Mouse (Mus musculus) kidney, adult 9 months (tissue): ENCODE measurements around the gene Cstf3.

Source experiments
- DNase-seq: peaks from one replicate; pipeline ENCODE4 v3.0.0; 2022

Cstf3 gene

DNA sequence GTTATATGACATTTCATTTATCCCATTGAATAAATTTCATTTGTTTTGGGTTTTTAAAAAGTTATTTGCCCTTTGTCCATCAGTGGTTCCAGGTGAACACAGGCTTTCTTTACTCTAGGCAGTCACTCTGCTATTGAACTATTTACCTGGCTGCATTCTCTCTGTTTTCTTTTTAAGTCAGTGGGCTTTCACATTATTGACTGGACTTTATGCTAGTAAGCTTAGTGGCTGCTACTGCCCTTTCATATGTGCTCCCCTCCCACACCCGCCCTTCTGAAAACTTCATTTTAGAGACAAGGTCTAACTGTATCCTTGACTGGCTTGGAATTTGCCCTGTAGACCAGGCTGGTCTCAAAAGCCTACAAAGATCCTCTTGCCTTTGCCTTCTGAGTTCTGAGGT is 15.2 kb downstream of the Cstf3 start:
- peak; percentile 45 for DNase-seq

DNA sequence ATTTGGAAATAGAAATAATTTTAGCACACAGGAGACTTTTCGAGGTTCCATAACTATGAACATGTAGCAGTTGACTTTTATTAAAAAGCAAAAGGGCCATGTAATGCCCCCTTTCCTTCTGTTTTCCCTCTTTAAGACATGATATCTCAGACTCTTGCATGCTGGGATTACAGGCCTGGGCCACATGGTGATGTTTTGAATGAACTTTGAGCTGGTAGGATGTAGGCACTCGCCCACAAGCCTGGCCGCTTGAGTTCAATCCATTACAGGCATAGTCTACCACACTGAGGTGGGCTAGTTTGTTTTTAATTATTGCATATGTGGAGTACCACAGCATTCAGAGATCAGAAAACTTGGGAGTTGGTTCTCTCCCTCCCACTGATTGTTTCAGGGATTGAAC is 24.5 kb downstream of the Cstf3 start:
- DNase-seq, result no peak

DNA sequence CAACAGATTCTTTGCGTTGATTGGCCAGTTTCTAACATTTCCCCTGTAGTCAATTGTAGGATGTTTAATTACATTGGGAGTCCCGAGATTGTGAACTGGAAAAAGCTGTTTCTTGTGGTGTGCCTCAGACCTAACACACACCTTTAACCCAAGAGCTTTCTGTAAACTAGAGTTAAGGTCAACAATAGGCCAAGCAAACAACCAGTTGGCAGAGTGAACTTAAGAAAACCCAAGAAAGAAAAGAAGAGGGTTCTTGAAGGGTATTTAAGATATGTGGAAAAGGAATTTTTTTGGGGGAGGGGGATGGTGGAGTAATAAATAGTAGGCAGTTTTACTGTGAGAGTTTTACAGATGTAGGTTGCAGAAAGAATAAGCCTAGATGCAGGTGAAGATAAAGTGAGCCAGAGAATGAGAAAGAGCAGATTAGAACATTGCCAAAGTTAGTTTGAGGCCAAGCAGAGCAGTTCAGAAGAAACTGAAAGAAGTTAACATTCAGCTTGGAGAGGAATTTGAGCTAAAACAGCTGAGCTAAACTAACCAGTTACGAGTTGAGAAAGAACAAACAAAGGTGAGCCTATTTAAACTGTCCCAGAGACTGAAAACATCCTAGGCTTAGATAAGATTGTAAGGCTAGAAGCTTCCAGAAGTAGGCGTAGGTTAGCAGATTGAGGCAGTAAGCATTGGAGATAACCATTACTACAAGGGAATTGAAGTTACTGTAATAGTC is 25.8 kb downstream of the Cstf3 start:
- DNase-seq, result no peak

DNA sequence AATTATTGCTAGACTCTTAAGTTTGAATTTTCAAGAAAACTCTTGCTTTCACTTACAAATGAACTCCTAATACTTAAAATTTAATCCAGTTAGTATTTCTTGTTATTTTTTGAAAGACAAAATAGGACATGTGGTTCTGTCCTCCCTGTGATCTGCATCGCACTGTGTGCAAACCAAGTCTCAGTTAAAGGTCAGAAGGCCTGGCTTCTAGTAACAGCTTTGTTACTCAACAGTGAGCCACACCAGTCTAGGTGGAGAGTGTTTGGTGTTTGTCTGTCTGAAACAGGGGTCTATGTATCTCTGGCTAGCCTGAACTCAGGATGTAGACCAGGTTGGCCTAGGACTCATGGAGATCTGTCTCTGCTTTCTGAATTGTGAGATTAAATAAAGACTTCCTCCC is 68.3 kb downstream of the Cstf3 start:
- no peak for DNase-seq

DNA sequence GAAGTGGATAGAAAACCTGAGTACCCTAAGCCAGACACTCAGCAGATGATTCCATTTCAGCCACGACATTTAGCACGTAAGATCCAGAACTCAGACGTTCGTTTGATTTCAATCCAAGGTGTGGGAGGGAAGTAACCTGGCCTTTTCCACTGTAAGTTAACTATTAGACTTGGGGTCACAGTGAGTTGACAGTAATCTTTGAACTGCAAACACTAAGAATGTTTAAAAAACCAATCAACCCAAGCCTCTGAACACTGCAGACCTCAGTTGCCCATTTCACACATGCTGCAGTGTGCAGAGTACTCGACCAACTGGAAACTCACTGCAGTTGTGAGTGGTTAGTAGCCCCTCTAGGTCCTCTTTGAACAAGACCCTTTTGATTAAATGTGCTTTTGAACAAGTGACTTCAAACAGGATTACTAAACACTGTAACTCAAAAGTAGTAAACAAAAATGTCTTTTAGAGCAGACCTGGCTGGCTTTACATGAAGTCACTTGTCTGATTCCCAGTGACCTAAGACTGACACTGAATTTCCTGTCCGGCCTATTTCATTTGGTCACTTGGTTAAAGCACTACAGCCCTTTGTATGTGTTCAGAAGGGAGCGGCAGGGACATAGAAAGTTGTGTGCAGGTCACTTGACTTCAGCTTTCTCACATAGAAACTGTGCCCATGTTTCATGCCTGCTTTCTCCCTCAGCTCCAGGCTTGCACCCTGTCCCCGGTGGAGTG is 73.2 kb downstream of the Cstf3 start:
- peak; percentile 89 for DNase-seq

DNA sequence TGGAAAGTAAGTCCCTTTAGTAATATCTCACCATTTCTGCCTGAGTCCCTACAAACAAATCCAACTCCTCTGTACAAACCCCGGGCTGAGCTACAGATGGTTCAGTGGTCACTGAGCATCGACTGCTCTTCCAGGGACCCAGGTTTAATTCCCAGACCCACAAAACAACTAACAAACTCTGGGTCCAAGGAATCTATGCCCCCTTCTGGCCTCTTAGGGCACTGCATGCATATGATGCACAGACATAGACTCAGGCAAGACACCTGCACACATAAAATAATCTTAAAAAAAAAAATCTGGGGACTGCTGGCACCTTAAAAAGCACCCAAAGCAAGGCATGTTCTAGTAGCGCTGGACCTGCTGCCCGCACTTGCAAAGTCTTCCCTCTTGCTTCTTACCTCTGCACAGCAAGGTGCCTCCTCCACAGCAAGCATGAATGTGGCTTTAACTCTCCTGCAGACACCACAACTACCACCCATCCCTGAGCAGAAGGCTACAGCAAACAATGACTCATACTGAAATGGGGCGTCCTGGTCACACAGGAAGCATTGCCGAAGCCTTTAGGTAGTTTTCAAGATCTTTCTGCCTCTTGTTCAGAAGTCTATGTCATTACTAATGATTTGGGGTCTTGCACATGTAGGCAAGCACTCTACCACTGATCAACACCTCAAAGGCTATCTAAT is 78.9 kb downstream of the Cstf3 start:
- no peak for DNase-seq

DNA sequence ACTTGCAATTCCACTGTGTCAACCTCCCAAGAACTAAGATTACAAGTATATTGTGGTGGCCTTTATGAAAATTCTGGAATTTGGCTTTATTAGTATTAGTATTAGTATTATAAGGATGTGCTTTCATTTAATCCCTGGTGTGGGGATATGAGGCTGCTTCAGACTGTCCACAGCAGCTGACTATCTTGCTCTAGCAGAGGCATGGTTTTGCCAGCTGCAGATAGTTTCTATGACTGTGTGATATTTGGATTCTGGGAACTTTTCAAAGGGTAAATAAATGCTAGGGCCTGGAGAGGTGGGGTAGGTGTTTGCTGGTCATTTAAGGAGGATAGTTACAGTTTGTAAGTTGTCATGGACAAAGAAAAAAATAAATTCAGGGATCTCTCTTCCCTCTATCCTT is 81.4 kb downstream of the Cstf3 start:
- DNase-seq, result no peak

DNA sequence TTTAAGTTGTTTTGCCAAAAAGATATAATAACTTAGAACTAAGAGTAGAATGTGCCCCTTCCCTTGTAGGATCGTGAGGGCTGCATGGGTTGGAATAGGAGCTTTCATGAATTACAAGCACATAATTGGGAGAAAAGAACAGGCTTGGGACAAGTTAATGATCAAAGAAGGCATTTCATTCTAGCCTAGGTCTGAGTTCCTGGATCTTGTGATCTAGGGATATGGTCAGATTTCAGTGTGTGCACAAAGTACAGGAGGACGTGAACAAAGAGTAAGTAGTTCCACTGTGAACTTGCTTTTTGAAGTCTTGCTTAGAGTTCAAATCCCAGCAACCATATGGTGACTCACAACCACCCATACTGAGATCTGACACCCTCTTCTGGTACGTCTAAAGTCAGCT is 87.0 kb downstream of the Cstf3 start:
- peak; percentile 58 for DNase-seq

DNA sequence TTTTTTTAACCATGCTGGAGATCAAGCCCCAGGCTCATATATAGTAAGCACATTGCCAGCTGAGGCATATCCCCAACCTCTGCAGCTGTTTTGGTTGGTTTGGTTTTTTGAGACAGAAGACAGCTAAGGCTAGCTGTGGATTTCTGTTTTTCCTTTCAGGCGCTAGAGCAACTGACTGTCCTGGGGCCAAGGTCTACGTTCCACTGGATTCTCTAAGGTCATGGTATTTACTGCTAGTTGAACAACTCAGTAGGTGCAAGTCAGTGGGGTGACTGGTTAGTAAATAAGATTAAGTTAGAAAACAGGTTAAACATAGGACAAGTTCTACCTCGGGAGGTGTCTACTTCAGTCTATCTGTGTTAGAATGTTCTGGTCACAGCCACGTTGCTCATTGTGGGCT is 94.4 kb downstream of the Cstf3 start:
- DNase-seq, result peak; percentile 67

DNA sequence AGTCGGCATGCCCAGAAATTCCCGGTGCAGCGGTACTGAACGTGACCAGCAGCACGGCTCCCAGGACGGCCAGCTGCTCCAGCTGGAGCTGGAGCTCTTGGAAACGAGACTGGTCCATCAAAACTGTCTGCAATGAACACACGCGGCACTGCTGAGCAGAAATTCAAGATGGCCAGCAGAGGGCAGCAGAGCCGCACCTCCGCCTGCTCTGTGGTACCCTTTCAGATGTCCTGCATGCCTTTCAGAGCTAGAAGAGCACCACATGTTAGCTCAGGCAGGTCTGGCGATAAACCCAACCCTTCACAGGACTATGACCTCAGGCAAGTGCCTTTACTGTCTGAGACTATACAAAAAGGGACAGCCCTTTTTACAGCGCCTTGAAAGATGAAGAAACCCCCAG is 95.1 kb downstream of the Cstf3 start:
- peak; percentile 80 for DNase-seq

DNA sequence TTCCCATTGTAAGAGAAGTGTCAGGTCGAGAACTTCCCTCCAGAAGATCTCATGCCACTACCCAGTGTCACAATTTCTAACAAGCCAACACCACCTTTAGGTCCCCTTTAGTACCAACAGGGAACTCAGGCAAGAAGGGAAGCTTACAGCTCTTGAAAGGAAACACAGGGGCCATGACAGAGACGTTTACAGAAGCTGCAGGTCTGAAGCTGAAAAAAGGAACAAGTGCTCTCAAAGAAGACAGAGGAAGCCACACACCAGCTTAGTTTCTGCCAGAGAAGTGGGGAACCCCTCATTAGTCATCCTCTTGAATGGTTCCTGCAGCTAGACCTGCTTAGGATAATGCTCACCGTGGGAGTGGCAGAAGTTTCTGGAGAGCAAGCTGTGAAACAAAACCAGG is 96.9 kb downstream of the Cstf3 start:
- DNase-seq, result no peak

DNA sequence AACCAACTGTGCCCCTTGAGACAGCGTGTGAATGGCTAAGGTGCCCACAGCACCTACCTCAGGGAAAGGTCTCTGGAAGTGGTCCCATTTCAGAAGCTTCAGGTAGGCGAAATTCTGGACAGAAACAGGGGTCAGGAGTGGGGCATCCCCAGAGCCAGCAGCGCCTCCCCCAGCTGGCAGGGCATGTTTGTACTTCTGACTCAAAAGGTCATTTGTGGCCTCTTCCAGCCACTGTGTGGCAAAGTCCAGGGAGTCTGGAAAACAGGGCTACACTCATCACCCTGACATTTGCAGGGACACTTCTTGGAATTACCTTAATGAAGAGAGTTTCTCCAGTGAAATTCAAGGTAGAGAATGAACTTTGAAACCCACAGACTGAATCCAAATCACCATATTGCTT is 98.0 kb downstream of the Cstf3 start:
- DNase-seq, result peak; percentile 69

DNA sequence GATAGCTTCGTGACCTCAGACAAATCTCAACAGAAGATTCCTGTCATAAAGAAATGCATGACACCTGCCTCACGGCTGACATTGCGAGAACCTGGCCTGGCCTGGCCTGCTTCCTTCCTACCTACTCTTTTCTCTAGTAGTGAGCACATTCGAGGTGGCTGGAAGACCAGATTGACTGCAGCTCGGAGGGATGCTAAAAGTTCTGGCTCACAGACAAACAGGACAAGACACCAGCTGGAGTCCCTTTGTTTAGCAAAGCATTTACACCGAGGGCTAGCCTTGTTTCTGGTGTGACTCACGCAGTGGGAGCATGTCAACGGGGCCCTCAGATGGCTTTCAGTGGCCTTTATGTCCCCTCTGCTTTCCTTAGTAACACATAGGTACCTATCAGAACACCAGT is 98.4 kb downstream of the Cstf3 start:
- no peak for DNase-seq

DNA sequence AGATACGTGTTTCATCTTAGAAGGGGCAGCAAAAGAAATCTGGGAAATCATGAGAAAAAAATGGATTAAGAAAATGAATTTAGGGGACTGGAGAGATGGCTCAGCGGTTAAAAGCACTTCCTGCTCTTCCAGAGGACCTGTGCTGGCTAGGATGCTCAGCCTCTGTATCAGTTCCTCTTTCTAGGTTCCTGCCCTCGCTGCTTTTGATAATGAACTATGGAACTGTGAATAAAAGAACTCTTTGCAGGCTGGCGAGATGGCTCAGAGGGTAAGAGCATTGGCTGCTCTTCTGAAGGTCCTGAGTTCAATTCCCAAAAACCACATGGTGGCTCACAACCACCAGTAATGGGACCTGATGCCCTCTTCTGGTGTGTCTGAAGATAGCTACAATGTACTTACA is 100.4 kb downstream of the Cstf3 start:
- DNase-seq, result no peak

DNA sequence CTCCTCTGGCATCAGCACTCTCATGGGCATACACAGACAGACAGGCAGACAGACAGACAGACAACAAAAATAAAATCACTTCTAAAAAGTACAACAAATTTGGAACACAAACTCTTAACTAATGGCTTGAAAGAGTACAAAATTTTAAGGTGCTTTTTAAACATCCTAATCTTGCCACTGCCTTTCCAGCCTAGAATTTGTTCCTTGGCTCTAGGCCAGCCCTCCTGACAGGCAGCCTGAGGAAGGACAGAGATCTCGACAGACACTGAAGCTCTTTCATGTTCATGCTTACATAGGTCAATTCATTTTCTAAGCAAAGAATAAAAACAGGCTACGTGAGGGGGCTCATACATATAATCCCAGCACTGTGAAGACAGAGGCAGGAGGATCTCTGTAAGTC is 102.2 kb downstream of the Cstf3 start:
- DNase-seq, result no peak

DNA sequence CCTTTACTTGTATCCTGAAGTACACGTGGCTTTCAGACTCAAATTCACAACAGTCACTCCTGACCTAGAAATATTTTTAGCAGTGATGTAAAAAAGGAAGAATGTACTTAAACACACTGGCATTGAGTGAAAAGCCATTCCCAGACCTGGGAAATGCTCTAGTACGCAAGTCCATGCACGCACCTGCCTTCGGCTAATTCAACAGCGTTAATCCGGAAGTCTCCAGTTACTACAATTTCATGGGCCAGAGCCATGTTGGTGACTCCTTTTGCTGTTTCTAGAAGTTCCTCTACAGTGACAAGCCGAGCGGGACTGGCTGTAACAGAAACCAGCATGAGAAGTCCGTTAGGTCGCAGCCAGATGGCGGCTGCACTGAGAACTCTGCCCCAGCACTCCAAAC is 109.3 kb downstream of the Cstf3 start:
- DNase-seq, result no peak

DNA sequence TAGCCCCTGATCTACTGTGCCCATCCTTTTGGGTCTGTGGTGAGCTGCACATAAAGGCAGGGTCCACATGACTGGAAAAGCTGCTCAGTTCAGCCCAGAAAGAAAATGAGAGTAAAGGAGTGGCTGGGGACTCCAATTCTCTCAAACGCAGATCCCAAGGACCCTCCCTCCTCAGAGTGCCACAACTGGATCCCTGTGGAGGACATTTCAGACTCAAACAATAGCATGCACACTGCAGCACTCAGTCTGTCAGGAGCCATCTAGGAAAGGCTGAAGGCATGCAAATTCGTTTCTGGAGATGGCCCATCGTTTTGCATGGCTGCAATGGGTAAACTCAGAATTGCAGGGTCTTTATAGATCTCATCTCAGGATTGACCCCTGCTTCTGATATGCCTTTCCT is 112.8 kb downstream of the Cstf3 start:
- DNase-seq, result no peak

DNA sequence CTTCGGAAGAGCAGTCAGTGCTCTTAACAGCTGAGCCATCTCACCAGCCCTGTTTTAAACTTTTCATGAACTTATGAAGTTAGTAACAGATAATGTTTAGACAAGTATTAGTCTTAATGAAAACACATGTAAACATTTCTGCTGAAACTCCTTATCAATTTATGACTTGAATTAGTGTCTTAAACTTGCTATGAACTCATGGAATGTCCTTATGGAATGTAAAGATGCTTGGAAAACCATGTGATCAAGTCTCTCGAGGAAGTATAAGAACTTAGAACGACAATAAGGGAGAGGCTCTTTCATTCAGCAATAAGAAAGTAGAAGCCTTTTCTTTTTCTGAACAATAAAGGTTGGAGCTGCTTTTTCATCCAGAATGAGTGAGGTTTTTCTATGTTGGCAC is 114.0 kb downstream of the Cstf3 start:
- DNase-seq, result no peak

DNA sequence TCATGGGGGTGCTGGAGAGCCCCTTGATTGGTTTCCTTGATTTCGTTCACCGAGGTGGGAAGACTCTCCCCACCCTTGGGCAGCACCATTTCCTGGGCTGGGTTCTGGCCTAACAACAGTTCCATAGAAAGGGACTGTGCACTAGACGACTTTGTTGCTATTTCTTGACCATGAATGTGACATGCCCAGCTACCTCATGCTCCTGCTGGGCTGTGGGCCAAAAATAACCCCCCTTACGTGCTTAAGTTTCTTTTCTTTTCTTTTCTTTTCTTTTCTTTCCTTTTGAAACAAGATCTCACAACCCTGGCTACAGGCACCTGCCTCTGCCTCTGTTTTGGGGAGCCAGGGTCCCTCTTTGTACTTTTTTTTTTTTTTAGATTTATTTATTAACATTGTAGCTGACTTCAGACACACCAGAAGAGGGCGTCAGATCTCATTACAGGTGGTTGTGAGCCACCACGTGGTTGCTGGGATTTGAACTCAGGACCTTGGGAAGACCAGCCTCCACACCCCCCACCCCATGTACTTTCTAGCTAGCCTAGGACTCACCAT is 119.5 kb downstream of the Cstf3 start:
- no peak for DNase-seq

DNA sequence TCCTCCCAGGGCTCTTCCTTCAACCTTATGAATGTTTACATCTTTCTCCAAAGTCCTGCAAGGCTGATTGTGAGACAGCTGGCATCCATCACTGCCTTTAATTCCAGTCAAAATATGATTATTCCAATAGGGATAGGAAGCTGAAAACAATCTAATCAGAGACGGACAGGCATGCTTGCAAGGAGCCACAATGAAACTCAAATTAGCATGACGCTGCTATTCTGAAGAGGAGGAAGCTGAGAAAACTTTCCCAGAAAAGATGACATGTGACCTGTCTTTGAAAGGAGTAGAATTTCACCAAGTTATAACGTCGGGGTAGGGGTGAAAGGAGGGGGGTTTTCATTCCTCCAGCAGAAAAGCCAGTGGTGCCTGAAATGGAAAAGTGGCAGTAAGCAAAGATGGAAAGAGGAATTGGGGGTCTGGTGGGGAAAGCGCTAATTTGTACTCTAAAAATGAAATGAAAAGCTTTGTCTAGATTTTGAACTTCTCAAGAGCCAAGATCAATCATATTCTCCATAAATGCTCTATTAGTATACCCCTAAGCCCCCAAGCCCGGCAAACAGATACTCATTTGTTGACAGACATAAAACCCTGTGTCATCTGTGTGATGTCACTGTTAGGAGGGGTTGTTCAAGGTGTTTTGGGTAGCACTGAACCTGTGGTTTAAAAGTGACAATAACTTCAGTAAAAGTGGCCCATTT is 120.5 kb downstream of the Cstf3 start:
- no peak for DNase-seq

DNA sequence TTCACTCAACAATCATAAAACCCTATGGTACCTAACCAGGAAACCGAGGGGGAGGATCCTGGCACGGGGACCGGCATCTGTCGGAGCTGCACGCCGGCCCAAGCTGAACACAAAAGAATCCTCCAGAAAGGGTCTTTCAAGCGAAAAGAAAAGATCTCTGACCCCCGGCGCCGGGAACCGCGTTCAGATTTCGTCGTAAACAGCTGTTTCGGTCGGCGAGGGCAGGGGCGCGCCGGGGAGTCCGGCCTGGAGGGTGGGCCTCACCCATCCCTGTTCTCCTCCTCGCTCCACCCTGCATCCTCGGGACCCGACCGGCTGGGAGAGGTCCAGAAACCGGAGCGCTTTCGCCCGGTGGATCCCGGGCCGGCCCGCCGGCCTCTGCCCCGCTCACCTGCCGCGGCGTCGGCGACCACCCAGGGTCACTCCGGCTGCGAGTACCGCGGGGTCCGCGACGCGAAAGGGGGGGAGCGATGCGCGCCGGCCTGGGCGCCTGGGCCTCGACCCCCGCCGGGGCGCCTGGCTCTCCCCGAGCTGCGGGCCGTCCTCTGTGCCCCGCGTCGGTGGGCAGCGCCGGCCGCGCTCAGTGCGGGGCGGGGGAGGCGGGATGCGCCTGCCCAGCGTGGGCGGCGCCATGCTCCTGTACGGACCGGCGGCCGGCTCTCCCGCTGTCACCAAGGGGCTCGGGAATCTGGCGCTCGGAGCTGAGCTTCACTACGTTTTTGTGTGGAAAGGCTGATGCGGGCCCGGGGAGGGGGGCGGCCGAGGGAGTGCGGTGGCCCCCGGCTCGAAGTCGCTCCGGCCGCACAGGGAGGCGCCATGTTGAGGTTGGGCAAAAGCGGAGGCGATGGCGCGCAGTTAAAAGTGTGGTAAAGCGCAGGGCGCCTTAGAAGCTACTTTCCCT is 121.5 kb downstream of the Cstf3 start, which contains the start of gene Tcp11l1:
Tcp11l1 (minus strand) TSS at position 585 of the 901 bp plus-strand sequence.
- DNase-seq, result peak; percentile 69

DNA sequence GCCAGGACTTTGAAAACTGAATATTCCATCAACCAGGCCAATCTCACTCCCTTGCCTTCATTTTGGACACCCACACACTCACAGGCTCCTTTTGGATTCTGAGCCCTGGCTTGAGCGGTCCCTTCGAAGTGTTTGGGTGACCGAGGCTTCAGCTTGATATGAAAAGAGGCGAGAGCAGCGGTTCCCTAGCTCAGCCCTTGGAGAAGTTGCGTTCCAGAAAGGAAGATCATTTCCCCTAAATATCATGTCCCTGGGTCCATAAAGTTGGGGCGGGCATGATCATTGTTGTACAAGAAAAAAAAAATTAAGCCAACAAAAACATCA is 122.1 kb downstream of the Cstf3 start:
- no peak for DNase-seq
